Mouse (Mus musculus) CH12.LX (cell line): ENCODE data around the gene Ccer1.

ENCODE experiments used
- CTCF ChIP-seq, 2 experiments: IDR thresholded peaks in 1 of 2; conservative IDR thresholded peaks in 1 of 2; 2 replicates each; pipeline ENCODE4 v1.5.1; 2011 to 2012; ENCODE audit warnings: low read depth in 2 of 2, low read length in 2 of 2, improper control_type of control experiment in 1 of 2, inconsistent platforms in 1 of 2, mild to moderate bottlenecking in 1 of 2, moderate library complexity in 1 of 2
- GABPA ChIP-seq: IDR thresholded peaks from 2 replicates; pipeline ENCODE4 v1.6.1; 2012; ENCODE audit warnings: low read depth, low read length, improper control_type of control experiment, inconsistent platforms; ENCODE audit not compliant: insufficient replicate concordance
- JUN ChIP-seq: IDR thresholded peaks from 2 replicates; pipeline ENCODE4 v1.6.1; 2011; ENCODE audit warnings: low read depth, mild to moderate bottlenecking, low read length, improper control_type of control experiment, moderate library complexity; ENCODE audit not compliant: insufficient read depth
- MEF2A ChIP-seq: IDR thresholded peaks from 2 replicates; pipeline ENCODE4 v1.6.1; 2014; ENCODE audit warnings: low read depth, mild to moderate bottlenecking, inconsistent platforms, low read length, improper control_type of control experiment, borderline replicate concordance
- MYC ChIP-seq: IDR thresholded peaks from 2 replicates; pipeline ENCODE4 v1.6.1; 2011; ENCODE audit warnings: low read depth, mild to moderate bottlenecking, improper control_type of control experiment, low read length
- NRF1 ChIP-seq: IDR thresholded peaks from 2 replicates; pipeline ENCODE4 v1.6.1; 2014; ENCODE audit warnings: low read depth, mild to moderate bottlenecking, inconsistent platforms, low read length, improper control_type of control experiment, moderate library complexity
- POLR2A ChIP-seq: IDR thresholded peaks from 2 replicates; pipeline ENCODE4 v1.6.1; 2011; ENCODE audit warnings: low read depth, mild to moderate bottlenecking, improper control_type of control experiment, low read length
- RCOR1 ChIP-seq: conservative IDR thresholded peaks from 2 replicates; pipeline ENCODE4 v1.6.1; 2012; ENCODE audit warnings: low read depth, mild to moderate bottlenecking, inconsistent platforms, low read length, improper control_type of control experiment
- UBTF ChIP-seq: IDR thresholded peaks from 2 replicates; pipeline ENCODE4 v1.6.1; 2012; ENCODE audit warnings: low read depth, mild to moderate bottlenecking, inconsistent platforms, low read length, improper control_type of control experiment, moderate library complexity
- USF1 ChIP-seq: IDR thresholded peaks from 2 replicates; pipeline ENCODE4 v1.6.1; 2014; ENCODE audit warnings: low read depth, mild to moderate bottlenecking, inconsistent platforms, low read length, improper control_type of control experiment
- USF2 ChIP-seq: conservative IDR thresholded peaks from 2 replicates; pipeline ENCODE4 v1.6.1; 2011; ENCODE audit warnings: low read depth, low read length, improper control_type of control experiment

DNA sequence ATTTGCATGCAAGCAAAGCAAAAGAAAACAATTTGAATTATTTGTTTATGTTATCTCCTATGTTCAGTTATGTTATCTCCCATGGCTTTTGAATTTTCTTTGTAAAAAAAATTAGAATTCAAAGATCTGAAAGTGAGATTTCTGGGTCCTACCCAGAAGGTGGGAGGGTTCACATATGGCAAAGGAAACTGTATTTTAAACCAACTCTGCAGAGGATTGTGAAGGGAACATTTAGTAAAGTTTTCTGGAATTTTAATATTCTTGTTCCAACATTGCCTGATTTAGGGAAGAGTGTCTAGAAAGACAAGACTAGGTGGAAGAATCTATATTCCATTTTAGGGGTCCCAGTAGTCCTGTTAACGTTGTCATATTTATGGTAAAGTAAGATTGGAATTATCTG is 24.4 kb downstream of the Ccer1 start:
- TF ChIP-seq UBTF (no peak), USF1 (no peak), CTCF (conservative IDR thresholded peaks at IDR 0.05 in 1 of 2, IDR thresholded peaks at IDR 0.05 in 1 of 2; ENCODE audit: low read depth in 2 of 2, low read length in 2 of 2) (no peak), RCOR1 (no peak), POLR2A (no peak), MYC (no peak), NRF1 (no peak), MEF2A (no peak), USF2 (no peak), GABPA (no peak), JUN (no peak)
